Mouse (Mus musculus) WW6 (cell line): ENCODE measurements around the gene Tnni1.

ENCODE experiments used
- DNase-seq: peaks from one replicate; pipeline ENCODE4 v3.0.0-alpha.2; 2013; ENCODE audit warnings: low read depth, low spot score

Tnni1 gene

GRCm38 (mm10) chr1:135766592-135767306 lies 12.5 kb upstream of the Tnni1 start:
- no peak for DNase-seq

- DNase-seq = no peak
These were observed 11.8 kb upstream of the Tnni1 start for GRCm38 (mm10) chr1:135767324-135767890.

DNA sequence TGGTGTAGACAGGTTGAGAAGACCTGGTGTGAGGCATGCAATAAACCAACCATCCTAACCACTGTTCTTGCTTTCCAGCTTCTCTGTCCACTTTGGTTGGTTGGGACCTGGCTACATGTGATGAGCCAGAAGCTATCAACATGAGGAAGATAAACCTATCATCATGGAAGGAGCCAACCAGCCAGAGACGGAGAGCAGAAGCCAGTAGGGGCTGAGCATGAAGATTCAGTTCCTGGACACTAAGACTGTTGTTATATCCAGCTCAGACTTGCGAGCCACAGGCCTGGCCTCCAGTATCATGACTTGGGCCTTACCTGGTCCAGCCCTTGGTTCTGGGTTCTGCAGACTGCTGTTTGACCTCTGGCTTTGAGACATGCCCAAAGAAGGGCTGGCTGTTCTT lies 10.8 kb upstream of the Tnni1 start:
- DNase-seq = no peak

GRCm38 (mm10) chr1:135770237-135770636 lies 9.0 kb upstream of the Tnni1 start:
- no peak for DNase-seq

- no peak for DNase-seq
These were observed 8.2 kb upstream of the Tnni1 start for GRCm38 (mm10) chr1:135770896-135771572.

- DNase-seq = no peak
These were observed 7.7 kb upstream of the Tnni1 start for GRCm38 (mm10) chr1:135771573-135771970.

- DNase-seq = no peak
These were observed 2.6 kb upstream of the Tnni1 start for GRCm38 (mm10) chr1:135776596-135776995.

DNA sequence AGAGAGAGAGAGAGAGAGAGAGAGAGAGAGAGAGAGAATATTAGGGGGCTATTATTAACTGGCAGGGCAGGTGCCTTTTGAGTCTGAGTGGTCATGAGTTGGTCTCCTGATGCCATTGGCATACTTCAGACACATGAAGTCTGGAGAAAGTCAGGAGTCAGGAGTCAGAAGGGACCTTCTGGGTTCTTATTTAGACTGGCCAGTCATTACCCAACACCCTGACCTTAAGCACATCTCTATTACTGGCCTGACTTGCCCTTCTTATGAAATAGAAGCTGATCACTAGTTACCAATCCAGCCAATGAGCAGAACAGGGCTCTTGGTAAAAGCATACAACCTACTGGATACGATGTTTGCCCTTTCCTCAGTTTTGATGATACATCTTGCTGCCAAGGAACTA lies 2.2 kb upstream of the Tnni1 start:
- no peak for DNase-seq

DNA sequence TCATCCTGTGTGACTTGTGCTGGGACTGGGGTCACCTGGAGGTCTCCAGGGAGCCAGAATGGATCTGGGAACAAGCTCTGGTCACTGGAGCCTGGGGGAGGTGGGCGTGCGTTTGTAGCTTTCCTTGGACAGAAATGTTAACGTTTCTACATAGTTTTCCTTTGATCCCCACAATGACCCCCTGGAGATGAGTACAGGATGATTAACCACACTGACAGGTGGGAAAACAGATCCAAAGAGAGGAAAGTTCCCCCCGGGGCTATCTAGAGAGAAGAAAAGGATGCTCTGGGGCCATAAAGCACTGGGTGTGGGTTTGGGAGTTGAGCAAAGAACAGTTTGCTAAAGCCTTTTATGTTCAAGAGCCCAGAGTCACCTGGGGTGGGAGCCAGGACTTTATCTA lies 1.4 kb downstream of the Tnni1 start:
- DNase-seq = peak; percentile 60

GRCm38 (mm10) chr1:135781220-135781619 lies 2.0 kb downstream of the Tnni1 start:
- no peak for DNase-seq

- DNase-seq = no peak
These were observed 3.6 kb downstream of the Tnni1 start for GRCm38 (mm10) chr1:135782816-135783215.

- DNase-seq = no peak
These were observed 8.6 kb downstream of the Tnni1 start for GRCm38 (mm10) chr1:135787799-135788198.

GRCm38 (mm10) chr1:135788708-135789107 lies 9.5 kb downstream of the Tnni1 start:
- DNase-seq = no peak

DNA sequence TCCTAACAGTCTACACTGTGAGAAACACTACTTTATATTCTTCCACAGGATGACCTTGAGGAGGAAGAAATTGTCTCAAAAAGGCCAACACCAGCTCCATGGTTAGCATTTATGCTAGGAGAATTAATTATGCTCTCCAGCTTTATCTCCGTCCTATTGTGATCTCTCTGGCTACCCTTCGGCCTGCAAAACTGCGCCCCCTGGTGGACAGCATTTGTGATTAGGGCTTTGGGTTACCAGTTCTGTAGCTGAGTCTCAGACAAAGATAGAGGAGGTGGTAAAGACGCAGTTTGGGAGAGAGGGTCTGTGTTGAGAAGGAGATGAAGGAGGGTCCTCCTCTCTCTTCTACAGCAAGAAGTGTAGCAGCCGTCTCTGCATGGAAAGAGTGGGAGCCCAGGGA lies 10.6 kb downstream of the Tnni1 start:
- DNase-seq = no peak

GRCm38 (mm10) chr1:135792143-135792939 lies 13.1 kb downstream of the Tnni1 start:
- DNase-seq = no peak

DNA sequence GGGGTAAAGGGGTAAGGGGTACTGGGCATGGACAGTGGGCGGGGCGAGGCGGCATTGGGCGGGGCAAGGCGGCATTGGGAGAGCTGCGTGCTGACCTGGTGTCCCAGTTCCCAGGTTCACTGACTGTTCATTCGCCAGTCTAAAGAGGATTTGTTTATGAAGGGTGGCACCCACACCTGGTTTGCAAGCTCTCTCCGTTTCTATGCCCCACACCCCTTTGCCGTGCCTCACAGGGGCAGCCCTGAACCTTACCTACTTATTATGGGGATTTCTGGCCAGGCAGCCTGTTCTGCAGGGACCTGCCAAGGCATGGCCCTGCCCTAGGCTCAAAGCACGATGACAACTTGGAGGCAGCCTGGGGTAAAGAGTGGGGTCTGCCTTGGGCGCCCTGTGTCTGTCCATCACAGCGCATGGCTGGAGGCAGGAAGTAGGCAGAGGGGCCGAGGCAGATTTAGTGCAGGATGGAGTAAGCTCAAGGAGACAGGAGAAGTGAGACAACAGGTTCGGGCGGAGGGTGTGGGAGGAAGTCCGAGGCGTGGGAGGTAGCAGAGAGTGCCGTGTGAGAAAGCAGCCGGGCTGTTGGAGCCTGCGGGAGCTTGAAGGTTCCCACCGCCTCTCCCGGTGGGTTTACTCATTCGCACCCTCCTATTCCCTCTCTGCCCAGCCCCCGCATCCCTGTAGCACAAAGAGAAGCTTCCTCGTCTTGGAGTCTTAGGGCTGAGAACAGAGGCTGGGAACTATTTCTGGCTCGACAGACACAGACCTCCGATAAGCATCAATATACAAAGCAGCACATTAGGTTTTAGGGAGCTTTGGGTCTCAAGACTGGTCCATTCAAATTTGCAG lies 14.4 kb downstream of the Tnni1 start:
- DNase-seq = no peak

DNA sequence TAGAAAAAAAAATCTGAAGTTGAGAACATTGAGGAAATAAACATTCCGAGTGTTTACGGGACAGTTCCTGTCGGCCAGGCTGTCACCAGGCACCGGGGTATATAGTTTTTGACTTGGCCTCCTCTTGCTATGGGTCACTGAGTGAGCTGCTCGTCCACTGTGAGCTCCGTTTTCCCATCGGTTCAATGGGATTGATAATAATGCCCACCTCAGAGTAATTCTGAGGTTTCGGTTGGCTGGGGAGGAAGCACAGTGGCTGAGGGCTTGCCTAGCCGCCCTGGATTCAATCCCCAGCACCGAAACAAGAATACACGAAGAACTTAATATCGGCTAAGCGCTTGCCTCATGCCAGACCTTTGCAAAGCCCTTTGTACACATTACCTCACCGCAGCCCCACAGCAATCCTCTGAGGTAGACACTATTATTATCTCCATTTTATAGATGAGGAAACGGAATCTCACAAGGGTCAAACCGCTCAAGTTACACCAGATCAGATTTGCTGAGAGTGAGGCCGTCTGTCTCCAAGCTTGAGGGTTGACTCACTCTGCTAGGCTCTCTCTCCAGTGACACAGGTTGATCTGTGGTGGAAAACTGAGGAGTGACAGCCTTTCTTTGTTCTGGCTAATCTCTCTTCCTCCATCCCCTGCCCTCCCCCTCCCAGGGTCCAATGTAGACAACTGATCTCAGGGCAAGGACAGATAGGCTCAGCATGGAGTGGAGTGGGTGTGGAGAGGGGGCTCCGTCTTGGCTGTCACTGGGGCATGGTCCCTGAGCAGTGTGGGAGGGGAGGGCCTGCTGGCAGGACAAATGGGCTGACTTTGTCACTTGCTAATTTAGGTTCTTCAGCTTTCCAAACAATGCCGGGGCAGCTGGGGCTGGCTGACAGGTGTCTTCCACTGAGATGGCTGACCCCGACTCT lies 15.2 kb downstream of the Tnni1 start:
- DNase-seq = no peak

DNA sequence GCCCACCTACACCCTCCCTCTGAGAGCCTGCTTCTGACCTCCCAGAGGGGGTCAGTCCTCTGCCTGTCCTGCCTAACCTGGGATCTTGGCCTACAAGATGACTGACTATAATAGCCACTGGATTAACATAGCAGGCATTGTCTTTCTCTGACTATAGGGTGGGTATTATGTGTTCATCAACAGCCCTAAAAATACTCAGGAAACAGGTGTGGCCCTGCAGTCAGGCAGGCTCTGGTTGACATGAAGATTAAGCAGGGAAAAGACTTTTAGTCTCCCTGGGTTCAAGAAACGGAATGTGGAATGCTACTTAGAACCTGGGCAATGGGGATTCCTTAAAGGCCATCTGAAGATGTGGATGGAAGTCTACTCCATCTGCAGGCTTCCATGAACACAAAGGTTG lies 19.3 kb downstream of the Tnni1 start:
- DNase-seq = no peak

DNA sequence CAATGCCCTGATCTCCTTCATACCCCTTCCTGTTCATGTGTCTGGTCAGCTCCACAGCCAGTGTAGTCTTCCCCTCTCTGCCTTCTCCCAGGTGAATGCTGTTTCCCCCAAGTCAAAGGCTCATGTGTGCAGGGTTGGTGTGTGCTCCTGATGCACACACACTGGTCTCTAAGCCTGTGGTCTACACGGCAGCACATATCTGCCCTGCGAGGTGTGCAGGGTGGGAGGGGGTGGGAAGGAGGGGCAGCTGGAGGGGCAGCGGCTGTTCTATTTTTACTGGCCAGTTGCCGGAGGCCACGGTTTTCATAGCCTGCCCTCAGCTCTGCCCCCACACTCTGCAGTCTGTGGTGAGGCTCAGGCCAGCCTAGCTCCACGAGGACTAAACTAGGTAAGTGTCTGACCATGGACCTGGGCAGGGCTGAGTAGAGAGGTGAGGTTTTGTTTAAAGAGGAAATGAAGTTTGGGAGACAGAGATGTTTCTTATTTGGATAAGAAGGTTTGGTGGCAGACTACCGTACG lies 19.9 kb downstream of the Tnni1 start:
- no peak for DNase-seq
